Mouse (Mus musculus): ENCODE measurements around the gene 1110008P14Rik. TPM values are rescaled to one million over a fixed set of nuclear protein-coding genes. Genes with fewer than 3 reads are reported as not detected.

The 1110008P14Rik gene
- total RNA-seq, 2 experiments from 2014 or later: 160 to 170 TPM

GRCm38 (mm10) chr2:32353836-32354235 is 27.9 kb downstream of the 1110008P14Rik start:
- TF ChIP-seq CTCF (conservative IDR thresholded peaks at IDR 0.05): no peak
- no peak for DNase-seq (ENCODE audit: low spot score in 2 of 2)
- no peak overlapping the region; the same call in 1 of the 2 replicates for H3K4me3 ChIP-seq
- peak overlapping the region; percentile 99 for H3K27ac ChIP-seq

DNA sequence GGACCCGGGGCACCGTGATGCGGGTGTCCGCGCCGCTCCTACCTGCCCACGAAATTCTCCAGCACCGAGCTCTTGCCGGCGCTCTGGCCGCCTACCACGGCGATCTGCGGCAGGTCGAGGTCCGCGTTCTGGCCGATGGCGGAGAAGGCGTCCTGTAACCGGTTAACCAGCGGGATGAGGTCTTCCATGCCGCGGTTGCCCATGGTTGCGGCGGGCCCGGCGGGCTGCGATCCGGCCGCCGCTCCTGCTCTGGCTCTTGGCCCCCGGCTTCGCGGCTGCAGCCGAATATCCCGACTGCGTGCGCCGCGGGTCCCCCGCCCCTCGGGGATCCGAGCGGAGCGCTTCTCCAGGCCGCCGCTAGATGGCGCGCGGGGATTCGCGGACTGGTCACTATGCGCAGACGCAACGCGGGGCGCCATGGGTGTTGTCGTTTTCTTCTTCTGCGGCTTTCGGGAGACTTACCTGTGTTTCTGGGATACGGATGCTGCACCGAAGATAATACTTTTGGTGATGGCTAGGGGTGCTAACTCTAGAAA is 28.7 kb downstream of the 1110008P14Rik start, which contains the start of gene Dnm1:
TSS of gene Dnm1 (minus strand) at position 332 of the 536 bp plus-strand sequence.
- Histone ChIP-seq H3K27ac (peak within 1 kb of the TSS; percentile 99), H3K4me3 (peak within 1 kb of the TSS; percentile 98)
- TF ChIP-seq CTCF (conservative IDR thresholded peaks at IDR 0.05): peak; percentile 100
- DNase-seq (ENCODE audit: low spot score in 2 of 2): peak; percentile 93 to 98

DNA sequence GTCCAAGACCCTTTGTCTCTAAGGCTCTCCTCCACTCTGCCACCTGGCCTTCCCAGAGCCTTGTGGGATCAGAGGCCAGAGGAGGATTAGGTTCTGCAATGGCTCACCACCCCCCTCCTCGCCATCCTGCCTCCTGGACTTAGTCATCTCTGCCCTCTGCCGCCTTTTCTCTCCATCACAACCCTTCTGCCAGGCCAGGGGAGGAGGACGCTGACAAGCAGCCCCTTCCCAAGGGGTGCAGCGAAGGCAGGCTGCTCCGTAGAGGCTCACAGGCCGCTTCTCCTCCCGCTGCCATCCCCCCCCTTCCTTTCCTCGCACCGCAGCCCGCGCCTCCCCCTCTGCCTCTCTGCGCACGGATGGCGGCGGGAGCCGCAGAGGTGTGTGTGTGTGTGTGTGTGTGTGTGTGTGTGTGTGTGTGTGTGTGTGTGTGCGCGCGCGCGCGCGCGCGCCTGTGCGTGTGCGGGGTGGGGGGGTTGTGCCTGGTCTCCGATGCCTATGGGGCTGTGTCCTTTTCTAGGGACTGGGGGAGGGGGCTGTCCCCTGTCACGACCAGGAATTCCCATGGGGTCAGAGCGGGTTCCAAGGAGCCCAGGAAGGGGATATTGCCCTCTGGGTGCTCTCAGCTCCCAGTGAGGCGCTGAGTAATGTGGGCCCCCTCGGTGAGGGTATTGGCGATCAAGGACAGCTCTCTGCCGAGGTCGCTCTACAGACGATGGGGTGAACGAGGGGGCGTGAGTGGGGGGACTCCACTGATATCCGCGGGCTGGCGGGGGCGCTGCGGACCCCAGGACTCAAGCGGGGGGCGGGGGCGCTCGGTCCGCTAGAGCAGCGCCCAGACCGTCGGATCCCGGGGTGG is 29.4 kb downstream of the 1110008P14Rik start, which contains the start of gene Ciz1:
TSS of gene Ciz1 (plus strand) at position 177 of the 856 bp plus-strand sequence.
- peak within 1 kb of the TSS; percentile 99 for H3K27ac ChIP-seq
- peak within 1 kb of the TSS; percentile 98 for H3K4me3 ChIP-seq
- peak in 1 of 2 experiments; percentile 71 for DNase-seq (ENCODE audit: low spot score in 2 of 2)
- no peak for TF ChIP-seq CTCF (conservative IDR thresholded peaks at IDR 0.05)

DNA sequence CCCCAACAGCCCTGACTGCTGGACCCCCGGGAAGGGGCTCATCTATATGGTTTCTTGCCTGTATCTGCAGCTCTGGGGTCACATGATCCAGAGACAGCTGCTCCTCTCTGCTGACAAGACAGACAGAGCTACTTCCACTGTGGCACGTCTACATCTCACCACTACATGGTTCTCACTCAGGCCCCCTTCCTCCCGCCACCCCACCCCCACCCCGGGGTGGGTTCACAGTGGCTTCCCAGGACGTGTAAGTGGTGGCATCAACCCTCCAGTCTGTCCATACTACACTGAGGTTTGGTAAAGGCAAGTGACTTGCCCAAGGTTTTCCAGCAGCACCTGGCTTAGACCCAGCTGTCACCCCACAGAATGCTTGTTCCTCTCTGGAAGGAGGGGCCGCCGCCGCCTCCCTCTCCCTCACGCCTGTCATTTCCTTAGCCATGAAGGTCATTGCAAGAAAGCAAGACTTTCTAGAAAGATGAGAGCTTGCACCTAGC is 30.2 kb downstream of the 1110008P14Rik start:
- Histone ChIP-seq H3K27ac (peak overlapping the region; percentile 99), H3K4me3 (peak overlapping the region; percentile 98)
- no peak for DNase-seq (ENCODE audit: low spot score in 2 of 2)
- no peak for TF ChIP-seq CTCF (conservative IDR thresholded peaks at IDR 0.05)

- TF ChIP-seq CTCF (conservative IDR thresholded peaks at IDR 0.05): no peak
- H3K27ac ChIP-seq: peak overlapping the region; percentile 99
- no peak for DNase-seq (ENCODE audit: low spot score in 2 of 2)
- H3K4me3 ChIP-seq: peak overlapping the region; percentile 98
Observed at GRCm38 (mm10) chr2:32350471-32351051, 31.2 kb downstream of the 1110008P14Rik start.

GRCm38 (mm10) chr2:32349625-32350255 is 32.0 kb downstream of the 1110008P14Rik start:
- no peak for TF ChIP-seq CTCF (conservative IDR thresholded peaks at IDR 0.05)
- Histone ChIP-seq H3K27ac (peak overlapping the region; percentile 99), H3K4me3 (peak overlapping the region; percentile 98)
- DNase-seq (ENCODE audit: low spot score in 2 of 2): no peak

GRCm38 (mm10) chr2:32348311-32348710 is 33.4 kb downstream of the 1110008P14Rik start:
- no peak for DNase-seq (ENCODE audit: low spot score in 2 of 2)
- TF ChIP-seq CTCF (conservative IDR thresholded peaks at IDR 0.05): no peak
- Histone ChIP-seq H3K27ac (peak overlapping the region; percentile 99), H3K4me3 (peak overlapping the region; percentile 98)

DNA sequence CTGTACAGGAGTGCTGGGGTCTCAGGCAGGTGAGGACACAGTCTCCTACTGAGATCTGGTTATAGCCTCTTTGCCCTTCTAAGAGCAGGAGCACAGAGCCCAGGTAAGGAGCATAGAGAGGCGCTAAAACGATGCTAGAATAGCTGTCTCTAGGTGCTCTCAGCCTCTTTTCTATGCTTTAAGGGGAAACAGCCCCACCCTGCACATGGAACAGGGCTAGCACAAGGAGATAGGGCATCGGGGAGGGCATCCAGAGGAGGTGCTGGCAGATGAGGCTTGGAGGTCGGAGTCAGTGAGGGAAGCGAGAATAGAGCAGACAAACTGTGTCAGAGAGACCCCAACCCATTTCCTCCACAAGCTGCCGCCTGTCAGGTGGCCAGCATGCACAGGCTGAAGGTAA is 34.7 kb downstream of the 1110008P14Rik start:
- TF ChIP-seq CTCF (conservative IDR thresholded peaks at IDR 0.05): no peak
- no peak for DNase-seq (ENCODE audit: low spot score in 2 of 2)
- Histone ChIP-seq H3K27ac (peak overlapping the region; percentile 99), H3K4me3 (peak overlapping the region; percentile 98; the same call in 1 of the 2 replicates)

- TF ChIP-seq CTCF (conservative IDR thresholded peaks at IDR 0.05): no peak
- H3K27ac ChIP-seq: peak overlapping the region; percentile 94
- DNase-seq (ENCODE audit: low spot score in 2 of 2): no peak
- H3K4me3 ChIP-seq: no peak overlapping the region
Observed at GRCm38 (mm10) chr2:32344598-32345321, 37.0 kb downstream of the 1110008P14Rik start.

GRCm38 (mm10) chr2:32344056-32344455 is 37.7 kb downstream of the 1110008P14Rik start:
- H3K27ac ChIP-seq: peak overlapping the region; percentile 94
- no peak overlapping the region for H3K4me3 ChIP-seq
- TF ChIP-seq CTCF (conservative IDR thresholded peaks at IDR 0.05): no peak
- no peak for DNase-seq (ENCODE audit: low spot score in 2 of 2)

GRCm38 (mm10) chr2:32343351-32343671 is 38.4 kb downstream of the 1110008P14Rik start:
- DNase-seq (ENCODE audit: low spot score in 2 of 2): no peak
- no peak for TF ChIP-seq CTCF (conservative IDR thresholded peaks at IDR 0.05)
- H3K27ac ChIP-seq: peak overlapping the region; percentile 94
- no peak overlapping the region for H3K4me3 ChIP-seq
